ENCODE assay signal across 26 mouse cellular contexts in genomic region chr11:118143731-118144130, GRCm38 (mm10). TPM values are rescaled to one million over a fixed set of nuclear protein-coding genes. Genes with fewer than 3 reads are reported as not detected.
DNase-seq lines count a peak whose midpoint lies in the region; ATAC-seq and TF ChIP-seq lines count a peak whose summit lies in the region.
"Had no signal": no experiment of that assay in that cellular context is flagged by ENCODE, and none has a peak within 500 bp of the region (broad histone marks: within the 10 kb centered on the region; RNA-seq: fewer than 3 reads in every experiment).

No protein-coding gene starts in this region.

- TF ChIP-seq POLR2A in cerebellum, adult 2 months (IDR thresholded peaks at IDR 0.05; ENCODE audit: borderline replicate concordance, insufficient read depth, low read length) = no peak

- 98% methylated on average over 4 of the region's 4 CpGs for WGBS in cerebellum, adult 2 months

- intact Hi-C loops in gastrocnemius, adult 2 months (cut with DNase I) = no loop called here

- peak; percentile 38 for ATAC-seq in activated CD4-positive, CD25-positive, alpha-beta regulatory T cell, adult 4 months
- ATAC-seq: forebrain, embryonic 16.5 days; hindbrain, embryonic 16.5 days; intestine, postnatal 0 days had no signal

- no peak overlapping the region for H3K4me3 ChIP-seq in gastrocnemius, adult 2 months
- H3K4me3 ChIP-seq in cerebellum, adult 2 months (replicated peaks; ENCODE audit: insufficient read depth, low read depth, low read length) = no peak overlapping the region
- H3K4me3 ChIP-seq: embryonic facial prominence, embryonic 12.5 days; forebrain, embryonic 10.5 days; heart, embryonic 13.5 days; limb, embryonic 13.5 days; midbrain, embryonic 12.5 days; myocyte; stomach, embryonic 15.5 days had no signal

- no peak for DNase-seq in gastrocnemius, adult 2 months
- DNase-seq in gastrocnemius, postnatal 25 days = no peak
- DNase-seq in CD4-positive helper T cell, adult 2 months (ENCODE audit: low read depth, low spot score) = peak; percentile 80
- DNase-seq in natural killer cell, adult 2 months (ENCODE audit: low spot score in 2 of 2) = peak; percentile 57 to 66
- DNase-seq in layer of hippocampus, adult 11-12 months (ENCODE audit: low spot score) = no peak
- no peak for DNase-seq in urinary bladder, adult 2 months (ENCODE audit: low spot score)
- no peak for DNase-seq in cerebellum, adult 2 months
- DNase-seq: adrenal gland, adult 8-10 months; cerebellum, adult 9-11 months; embryo, embryonic 11 days; heart, postnatal 10 days; kidney, adult 9 months; kidney, postnatal 14 days; lung, postnatal 36 days; right cerebral cortex, postnatal 14 days had no signal

- no peaks in the 10 kb centered on the region for H3K27me3 ChIP-seq in cerebellum, adult 2 months (ENCODE audit: control insufficient read depth, insufficient read depth, low read length)
- H3K27me3 ChIP-seq: embryonic facial prominence, embryonic 12.5 days; heart, embryonic 13.5 days; limb, embryonic 13.5 days; midbrain, embryonic 12.5 days; stomach, embryonic 15.5 days had no signal

- peaks cover 4% of the 10 kb centered on the region; the same call in 1 of the 2 replicates for H3K4me1 ChIP-seq in cerebellum, adult 2 months (ENCODE audit: control insufficient read depth, insufficient read depth, low read length)
- H3K4me1 ChIP-seq: stomach, embryonic 15.5 days had no signal

- no peak for TF ChIP-seq CTCF in gastrocnemius, adult 2 months (IDR thresholded peaks at IDR 0.05)
- TF ChIP-seq CTCF in cerebellum, adult 2 months (IDR thresholded peaks at IDR 0.05; ENCODE audit: borderline replicate concordance, insufficient read depth, low read depth, low read length) = no peak

- peak overlapping the region; percentile 92; the same call in 1 of the 2 replicates for H3K27ac ChIP-seq in gastrocnemius, adult 2 months
- no peak overlapping the region for H3K27ac ChIP-seq in cerebellum, adult 2 months (ENCODE audit: insufficient read depth, low read length)
- H3K27ac ChIP-seq: embryonic facial prominence, embryonic 12.5 days; heart, embryonic 13.5 days; limb, embryonic 13.5 days; midbrain, embryonic 12.5 days; stomach, embryonic 15.5 days had no signal

RNA-seq across cellular contexts. Expression of gene Dnah17, which starts 13.3 kb away (rescaled TPM):
- under 1 TPM; 0.05 to 0.06 TPM for total RNA-seq in gastrocnemius, adult 2 months (2021)
- total RNA-seq in gastrocnemius, postnatal 25 days (2021) = under 1 TPM; 0.03 to 0.11 TPM
- polyA plus RNA-seq in activated CD4-positive, CD25-positive, alpha-beta regulatory T cell, adult 4 months (2017; shearing (Covaris generic)) = under 1 TPM; 0.28 to 0.46 TPM
- polyA plus RNA-seq in urinary bladder, adult 2 months (2012; rRNA removed) = 0.01 and 0.06 TPM in 2 replicates
- 0.03 and 0.07 TPM in 2 replicates for polyA plus RNA-seq in cerebellum, adult 2 months (2012; rRNA removed)

Comparison
In these comparisons a context has a peak if more than half of its experiments do, and no peak if none do; other contexts are left out.
1. DNase-seq: peak in CD4-positive helper T cell, adult 2 months (single experiment) and natural killer cell, adult 2 months (2 of 2); none in gastrocnemius, adult 2 months (single experiment), gastrocnemius, postnatal 25 days (single experiment), layer of hippocampus, adult 11-12 months (single experiment), urinary bladder, adult 2 months (single experiment) and cerebellum, adult 2 months (0 of 2).